Mouse (Mus musculus): Measurements from ENCODE around the gene Vsig8. TPM values are rescaled to one million over a fixed set of nuclear protein-coding genes. Genes with fewer than 3 reads are reported as not detected.
A peak's percentile ranks its signal among the peaks of the same experiment; 100 is the strongest.

Gene Vsig8
- polyA plus RNA-seq, 1 experiment from 2014 or later, result not detected

GRCm38 (mm10) chr1:172539827-172540226, 15.9 kb upstream of the Vsig8 start:
- Histone ChIP-seq H3K9me3 (replicated peaks) (no peaks in the 10 kb centered on the region), H3K27ac (no peak overlapping the region), H3K27me3 (ENCODE audit: low read depth, poor library complexity, severe bottlenecking) (peaks cover 16% of the 10 kb centered on the region), H3K36me3 (no peaks in the 10 kb centered on the region), H3K4me3 (no peak overlapping the region), H3K4me1 (peaks cover 20% of the 10 kb centered on the region)
- WGBS, result 76% methylated on average over 6 of the region's 6 CpGs
- DNase-seq (ENCODE audit: low spot score), result no peak

- Histone ChIP-seq H3K36me3 (no peaks in the 10 kb centered on the region), H3K27ac (no peak overlapping the region), H3K4me1 (peaks cover 20% of the 10 kb centered on the region), H3K27me3 (ENCODE audit: low read depth, poor library complexity, severe bottlenecking) (peaks cover 16% of the 10 kb centered on the region), H3K4me3 (no peak overlapping the region), H3K9me3 (replicated peaks) (no peaks in the 10 kb centered on the region)
- 64% methylated on average over 11 of the region's 11 CpGs for WGBS
- DNase-seq (ENCODE audit: low spot score), result no peak
These were observed 15.4 kb upstream of the Vsig8 start for GRCm38 (mm10) chr1:172540283-172540820.

DNA sequence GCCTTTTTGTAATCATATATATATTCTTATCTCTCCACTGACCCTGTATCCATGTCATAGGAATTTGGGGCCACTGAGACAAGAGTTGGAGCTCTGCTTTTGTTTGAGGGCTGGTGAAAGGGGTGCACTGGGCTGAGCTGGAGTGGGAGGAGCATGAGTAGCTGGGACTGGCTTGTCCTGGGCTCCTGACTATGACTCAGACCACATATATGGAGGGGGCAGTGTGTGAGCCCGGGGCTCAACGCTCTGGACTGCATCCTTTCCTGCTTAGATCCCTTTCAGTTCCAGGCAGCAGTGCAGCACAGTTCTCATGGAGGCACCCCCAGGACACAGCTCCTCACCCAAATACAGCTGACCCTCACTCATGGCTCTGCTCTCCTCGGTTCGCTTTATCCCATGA, 9.7 kb upstream of the Vsig8 start:
- WGBS, result 85% methylated on average over 4 of the region's 4 CpGs
- no peaks in the 10 kb centered on the region for H3K9me3 ChIP-seq (replicated peaks)
- peaks cover 27% of the 10 kb centered on the region for H3K27me3 ChIP-seq (ENCODE audit: low read depth, poor library complexity, severe bottlenecking)
- no peak overlapping the region for H3K4me3 ChIP-seq
- H3K36me3 ChIP-seq, result no peaks in the 10 kb centered on the region
- DNase-seq (ENCODE audit: low spot score), result no peak
- peaks cover 38% of the 10 kb centered on the region for H3K4me1 ChIP-seq
- H3K27ac ChIP-seq, result no peak overlapping the region

GRCm38 (mm10) chr1:172548501-172548900, 7.2 kb upstream of the Vsig8 start:
- H3K27ac ChIP-seq, result no peak overlapping the region
- 45% methylated on average over 7 of the region's 7 CpGs for WGBS
- peaks cover 48% of the 10 kb centered on the region for H3K4me1 ChIP-seq
- DNase-seq (ENCODE audit: low spot score), result no peak
- peaks cover 32% of the 10 kb centered on the region for H3K27me3 ChIP-seq (ENCODE audit: low read depth, poor library complexity, severe bottlenecking)
- H3K4me3 ChIP-seq, result no peak overlapping the region
- no peaks in the 10 kb centered on the region for H3K9me3 ChIP-seq (replicated peaks)
- no peaks in the 10 kb centered on the region for H3K36me3 ChIP-seq

- 10% methylated on average over 2 of the region's 2 CpGs for WGBS
- H3K4me3 ChIP-seq, result no peak overlapping the region
- H3K27me3 ChIP-seq (ENCODE audit: low read depth, poor library complexity, severe bottlenecking), result peaks cover 32% of the 10 kb centered on the region
- no peak for DNase-seq (ENCODE audit: low spot score)
- H3K27ac ChIP-seq, result no peak overlapping the region
- no peaks in the 10 kb centered on the region for H3K9me3 ChIP-seq (replicated peaks)
- H3K36me3 ChIP-seq, result no peaks in the 10 kb centered on the region
- peaks cover 50% of the 10 kb centered on the region for H3K4me1 ChIP-seq
These were observed 6.4 kb upstream of the Vsig8 start for GRCm38 (mm10) chr1:172549314-172549713.

DNA sequence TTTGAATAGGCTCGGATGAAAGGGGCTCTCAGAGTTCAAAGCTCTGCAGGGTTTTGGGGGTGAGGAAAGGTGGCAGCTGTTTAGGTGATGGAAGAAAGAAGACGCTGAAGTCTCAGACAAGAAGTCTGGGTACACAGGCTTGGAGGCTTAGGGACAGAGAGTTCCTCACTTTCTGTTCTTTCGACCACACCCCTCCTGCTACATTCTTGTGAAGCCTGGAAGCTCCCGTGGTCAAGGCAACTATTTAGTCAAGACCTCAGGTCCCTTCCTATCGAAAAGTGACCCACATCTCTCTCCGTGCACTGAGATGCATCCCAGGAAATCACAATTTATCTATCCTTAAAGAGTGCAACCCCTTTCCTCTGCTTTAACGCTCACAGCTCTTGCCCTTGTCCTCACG, 6.0 kb upstream of the Vsig8 start:
- 3% methylated on average over 8 of the region's 8 CpGs for WGBS
- Histone ChIP-seq H3K27ac (no peak overlapping the region), H3K4me1 (peaks cover 50% of the 10 kb centered on the region), H3K9me3 (replicated peaks) (no peaks in the 10 kb centered on the region), H3K36me3 (no peaks in the 10 kb centered on the region), H3K4me3 (peak overlapping the region; percentile 43), H3K27me3 (ENCODE audit: low read depth, poor library complexity, severe bottlenecking) (peaks cover 32% of the 10 kb centered on the region)
- DNase-seq (ENCODE audit: low spot score), result no peak

GRCm38 (mm10) chr1:172550551-172550951, 5.2 kb upstream of the Vsig8 start:
- DNase-seq (ENCODE audit: low spot score), result peak; percentile 62
- Histone ChIP-seq H3K27ac (peak overlapping the region; percentile 10), H3K36me3 (no peaks in the 10 kb centered on the region), H3K27me3 (ENCODE audit: low read depth, poor library complexity, severe bottlenecking) (peaks cover 37% of the 10 kb centered on the region), H3K4me3 (peak overlapping the region; percentile 43), H3K4me1 (peaks cover 50% of the 10 kb centered on the region), H3K9me3 (replicated peaks) (no peaks in the 10 kb centered on the region)
- WGBS, result 2% methylated on average over 8 of the region's 8 CpGs

GRCm38 (mm10) chr1:172551009-172551408, 4.7 kb upstream of the Vsig8 start:
- Histone ChIP-seq H3K27ac (peak overlapping the region; percentile 10), H3K4me1 (peaks cover 50% of the 10 kb centered on the region), H3K4me3 (peak overlapping the region; percentile 43), H3K9me3 (replicated peaks) (no peaks in the 10 kb centered on the region), H3K36me3 (no peaks in the 10 kb centered on the region), H3K27me3 (ENCODE audit: low read depth, poor library complexity, severe bottlenecking) (peaks cover 42% of the 10 kb centered on the region)
- 68% methylated on average over 7 of the region's 7 CpGs for WGBS
- DNase-seq (ENCODE audit: low spot score), result no peak

GRCm38 (mm10) chr1:172552623-172553022, 3.1 kb upstream of the Vsig8 start:
- no peak for DNase-seq (ENCODE audit: low spot score)
- 68% methylated on average over 1 of the region's 1 CpGs for WGBS
- H3K27ac ChIP-seq, result peak overlapping the region; percentile 25; the same call in 1 of the 2 replicates
- H3K27me3 ChIP-seq (ENCODE audit: low read depth, poor library complexity, severe bottlenecking), result peaks cover 58% of the 10 kb centered on the region
- no peak overlapping the region for H3K4me3 ChIP-seq
- H3K36me3 ChIP-seq, result no peaks in the 10 kb centered on the region
- peaks cover 50% of the 10 kb centered on the region for H3K4me1 ChIP-seq
- H3K9me3 ChIP-seq (replicated peaks), result no peaks in the 10 kb centered on the region

- peak; percentile 86 for DNase-seq (ENCODE audit: low spot score)
- Histone ChIP-seq H3K9me3 (replicated peaks) (no peaks in the 10 kb centered on the region), H3K36me3 (no peaks in the 10 kb centered on the region), H3K27ac (peak overlapping the region; percentile 81), H3K4me3 (peak overlapping the region; percentile 74), H3K27me3 (ENCODE audit: low read depth, poor library complexity, severe bottlenecking) (peaks cover 73% of the 10 kb centered on the region), H3K4me1 (peaks cover 22% of the 10 kb centered on the region)
- WGBS, result under 1% methylated on average over 64 of the region's 66 CpGs
These were observed 7.1 kb downstream of the Vsig8 start for GRCm38 (mm10) chr1:172562641-172563464.

- DNase-seq (ENCODE audit: low spot score), result no peak
- peaks cover 22% of the 10 kb centered on the region for H3K4me1 ChIP-seq
- H3K9me3 ChIP-seq (replicated peaks), result no peaks in the 10 kb centered on the region
- 5% methylated on average over 10 of the region's 10 CpGs for WGBS
- H3K36me3 ChIP-seq, result no peaks in the 10 kb centered on the region
- H3K4me3 ChIP-seq, result peak overlapping the region; percentile 74
- peak overlapping the region; percentile 81 for H3K27ac ChIP-seq
- peaks cover 67% of the 10 kb centered on the region for H3K27me3 ChIP-seq (ENCODE audit: low read depth, poor library complexity, severe bottlenecking)
These were observed 7.7 kb downstream of the Vsig8 start for GRCm38 (mm10) chr1:172563465-172563828.

DNA sequence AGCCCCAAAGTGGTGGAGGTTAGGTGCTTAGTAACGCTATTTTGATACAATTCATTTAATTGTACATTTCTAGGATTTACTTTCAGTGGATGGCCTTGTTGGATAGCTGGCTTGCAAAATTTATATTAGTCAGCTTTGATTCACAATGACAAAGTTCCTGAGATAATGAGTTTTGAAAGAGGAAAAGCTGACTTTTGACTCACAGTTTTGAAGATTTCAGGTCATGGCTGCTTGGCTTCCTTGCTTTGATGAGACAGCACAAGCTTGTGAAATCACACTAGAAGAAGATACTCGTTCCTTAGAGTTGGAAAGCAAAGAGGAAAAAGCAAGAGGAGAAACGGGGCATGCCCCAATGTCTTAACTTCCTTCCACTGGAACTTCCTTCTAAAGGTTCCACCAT, 10.4 kb downstream of the Vsig8 start:
- Histone ChIP-seq H3K9me3 (replicated peaks) (no peaks in the 10 kb centered on the region), H3K4me3 (no peak overlapping the region), H3K36me3 (no peaks in the 10 kb centered on the region), H3K4me1 (peaks cover 22% of the 10 kb centered on the region), H3K27ac (no peak overlapping the region), H3K27me3 (ENCODE audit: low read depth, poor library complexity, severe bottlenecking) (peaks cover 51% of the 10 kb centered on the region)
- no peak for DNase-seq (ENCODE audit: low spot score)
- WGBS, result 74% methylated on average over 3 of the region's 3 CpGs

- no peaks in the 10 kb centered on the region for H3K9me3 ChIP-seq (replicated peaks)
- H3K27ac ChIP-seq, result no peak overlapping the region
- no peak overlapping the region for H3K4me3 ChIP-seq
- H3K4me1 ChIP-seq, result peaks cover 10% of the 10 kb centered on the region
- H3K36me3 ChIP-seq, result no peaks in the 10 kb centered on the region
- H3K27me3 ChIP-seq (ENCODE audit: low read depth, poor library complexity, severe bottlenecking), result peaks cover 34% of the 10 kb centered on the region
- no peak for DNase-seq (ENCODE audit: low spot score)
- WGBS, result 76% methylated on average over 4 of the region's 4 CpGs
These were observed 12.0 kb downstream of the Vsig8 start for GRCm38 (mm10) chr1:172567758-172568157.

All from limb, embryonic 10.5 days (tissue).